Mouse (Mus musculus) layer of hippocampus, adult 11-12 months (tissue): ENCODE results near the gene Edc4.
A peak's percentile ranks its signal among the peaks of the same experiment; 100 is the strongest.

Source experiments
- DNase-seq: peaks from one replicate; pipeline ENCODE4 v3.0.0; 2022; ENCODE audit warnings: low spot score

Gene Edc4

GRCm38 (mm10) chr8:105874301-105874700 lies 6.4 kb upstream of the Edc4 start:
- DNase-seq: no peak

- no peak for DNase-seq
Measured at GRCm38 (mm10) chr8:105889756-105890465, 9.2 kb downstream of the Edc4 start.

GRCm38 (mm10) chr8:105890870-105891269 lies 10.2 kb downstream of the Edc4 start:
- DNase-seq: peak; percentile 81

- DNase-seq: no peak
Measured at GRCm38 (mm10) chr8:105892432-105892831, 11.8 kb downstream of the Edc4 start.

GRCm38 (mm10) chr8:105893339-105893738 lies 12.7 kb downstream of the Edc4 start, which contains the start of gene Nrn1l:
Gene Nrn1l (plus strand): TSS chr8:105893567.
- peak; percentile 84 for DNase-seq

- no peak for DNase-seq
Measured at GRCm38 (mm10) chr8:105897801-105898480, 17.3 kb downstream of the Edc4 start.

- DNase-seq: peak; percentile 91
Measured at GRCm38 (mm10) chr8:105900180-105900940, 19.7 kb downstream of the Edc4 start, which contains the start of gene Pskh1. Gene Pskh1 (plus strand): TSS chr8:105900441.

- DNase-seq: no peak
Measured at GRCm38 (mm10) chr8:105900941-105901616, 20.4 kb downstream of the Edc4 start.

- no peak for DNase-seq
Measured at GRCm38 (mm10) chr8:105919390-105919789, 38.7 kb downstream of the Edc4 start.

- DNase-seq: no peak
Measured at GRCm38 (mm10) chr8:105925123-105925522, 44.4 kb downstream of the Edc4 start.

GRCm38 (mm10) chr8:105930602-105931001 lies 49.9 kb downstream of the Edc4 start:
- peak; percentile 84 for DNase-seq

GRCm38 (mm10) chr8:105931271-105931670 lies 50.6 kb downstream of the Edc4 start:
- DNase-seq: no peak

- no peak for DNase-seq
Measured at GRCm38 (mm10) chr8:105932525-105932924, 51.8 kb downstream of the Edc4 start.

- DNase-seq: no peak
Measured at GRCm38 (mm10) chr8:105933762-105934161, 53.1 kb downstream of the Edc4 start, which contains the start of gene Ctrl. Gene Ctrl (minus strand): TSS chr8:105933862.

- DNase-seq: no peak
Measured at GRCm38 (mm10) chr8:105935105-105935504, 54.4 kb downstream of the Edc4 start.

GRCm38 (mm10) chr8:105935863-105936603 lies 55.4 kb downstream of the Edc4 start:
- no peak for DNase-seq

- DNase-seq: peak; percentile 89
Measured at GRCm38 (mm10) chr8:105936866-105937475, 56.3 kb downstream of the Edc4 start.

GRCm38 (mm10) chr8:105937496-105938305 lies 57.0 kb downstream of the Edc4 start:
- DNase-seq: peak; percentile 57

GRCm38 (mm10) chr8:105938306-105938669 lies 57.6 kb downstream of the Edc4 start, which contains the start of gene Psmb10:
Gene Psmb10 (minus strand): TSS chr8:105938444.
- DNase-seq: no peak

- DNase-seq: no peak
Measured at GRCm38 (mm10) chr8:105942026-105942425, 61.3 kb downstream of the Edc4 start.
